Mouse (Mus musculus) MEL (cell line): ENCODE data around the gene Arsb. TPM values are rescaled to one million over a fixed set of nuclear protein-coding genes. Genes with fewer than 3 reads are reported as not detected.

Source experiments
- DNase-seq: peaks from one replicate; pipeline ENCODE4 v3.0.0; 2011; ENCODE audit warnings: low read depth, low spot score
- H3K27ac ChIP-seq: 2 replicates; pipeline ENCODE4 v1.5.1; 2012; ENCODE audit warnings: low read depth, mild to moderate bottlenecking, control low read depth, low read length, moderate library complexity; ENCODE audit not compliant: control insufficient read depth
- H3K27me3 ChIP-seq, 2 experiments: fragments of 150-350 bp in 1 of 2; sonication (generic) in 1 of 2; 2 replicates each; pipeline ENCODE4 v1.6.1; 2012; ENCODE audit warnings: low read length in 2 of 2, mild to moderate bottlenecking in 2 of 2, improper control_type of control experiment in 1 of 2, moderate library complexity in 1 of 2; ENCODE audit not compliant: insufficient read depth in 2 of 2, control insufficient read depth in 1 of 2
- H3K36me3 ChIP-seq, 2 experiments: 2 replicates each; pipeline ENCODE4 v1.6.1; 2012 to 2014; ENCODE audit warnings: low read length in 2 of 2, improper control_type of control experiment in 1 of 2, inconsistent platforms in 1 of 2, mild to moderate bottlenecking in 1 of 2; ENCODE audit not compliant: insufficient read depth in 2 of 2, control insufficient read depth in 1 of 2
- H3K4me1 ChIP-seq, 2 experiments: fragments of 150-350 bp in 1 of 2; sonication (generic) in 1 of 2; 2 replicates each; pipeline ENCODE4 v1.6.1; 2012; ENCODE audit warnings: low read length in 2 of 2, improper control_type of control experiment in 1 of 2, mild to moderate bottlenecking in 1 of 2; ENCODE audit not compliant: insufficient read depth in 2 of 2, control insufficient read depth in 1 of 2
- H3K4me3 ChIP-seq, 2 experiments: fragments of 150-350 bp in 1 of 2; sonication (generic) in 1 of 2; 2 replicates each; pipeline ENCODE4 v1.5.1; 2012; ENCODE audit warnings: low read depth in 2 of 2, low read length in 2 of 2, mild to moderate bottlenecking in 2 of 2, moderate library complexity in 2 of 2, control low read depth in 1 of 2, improper control_type of control experiment in 1 of 2; ENCODE audit not compliant: control insufficient read depth in 1 of 2, insufficient read depth in 1 of 2
- H3K79me2 ChIP-seq: 2 replicates; pipeline ENCODE4 v1.6.1; 2012; ENCODE audit warnings: mild to moderate bottlenecking, low read length, moderate library complexity; ENCODE audit not compliant: control insufficient read depth, poor library complexity, insufficient read depth
- H3K9ac ChIP-seq: 2 replicates; pipeline ENCODE4 v1.6.1; 2012; ENCODE audit warnings: low read depth, mild to moderate bottlenecking, control low read depth, low read length, moderate library complexity; ENCODE audit not compliant: control insufficient read depth, poor library complexity, severe bottlenecking
- H3K9me3 ChIP-seq: fragments of 150-350 bp; sonication (generic); replicated peaks from 2 replicates; pipeline ENCODE4 v1.6.1; 2012; ENCODE audit warnings: mild to moderate bottlenecking, low read length, improper control_type of control experiment, moderate library complexity; ENCODE audit not compliant: insufficient read depth
- BHLHE40 ChIP-seq: IDR thresholded peaks from 2 replicates; pipeline ENCODE4 v1.6.1; 2012; ENCODE audit warnings: low read depth, mild to moderate bottlenecking, inconsistent platforms, low read length, improper control_type of control experiment, borderline replicate concordance
- CHD2 ChIP-seq: IDR thresholded peaks from 2 replicates; pipeline ENCODE4 v1.6.1; 2011; ENCODE audit warnings: low read length, improper control_type of control experiment
- E2F4 ChIP-seq: IDR thresholded peaks from 2 replicates; pipeline ENCODE4 v1.6.1; 2011; ENCODE audit warnings: low read depth, low read length, improper control_type of control experiment, borderline replicate concordance
- ELF1 ChIP-seq: IDR thresholded peaks from 2 replicates; pipeline ENCODE4 v1.6.1; 2014; ENCODE audit warnings: low read depth, mild to moderate bottlenecking, inconsistent platforms, low read length, improper control_type of control experiment, moderate library complexity
- ETS1 ChIP-seq: IDR thresholded peaks from 2 replicates; pipeline ENCODE4 v1.6.1; 2012; ENCODE audit warnings: low read depth, mild to moderate bottlenecking, inconsistent platforms, low read length, improper control_type of control experiment, moderate library complexity
- HCFC1 ChIP-seq: IDR thresholded peaks from 2 replicates; pipeline ENCODE4 v1.6.1; 2012; ENCODE audit warnings: low read depth, mild to moderate bottlenecking, inconsistent platforms, low read length, improper control_type of control experiment, moderate library complexity
- KAT2A ChIP-seq: conservative IDR thresholded peaks from 2 replicates; pipeline ENCODE4 v1.6.1; 2012; ENCODE audit warnings: low read depth, low read length, improper control_type of control experiment, inconsistent platforms
- MAX ChIP-seq: IDR thresholded peaks from 2 replicates; pipeline ENCODE4 v1.6.1; 2011; ENCODE audit warnings: low read length, improper control_type of control experiment
- MEF2A ChIP-seq: IDR thresholded peaks from 2 replicates; pipeline ENCODE4 v1.6.1; 2014; ENCODE audit warnings: low read depth, mild to moderate bottlenecking, inconsistent platforms, low read length, improper control_type of control experiment; ENCODE audit not compliant: poor library complexity, insufficient replicate concordance, severe bottlenecking; ENCODE audit errors: extremely low read depth
- MXI1 ChIP-seq: IDR thresholded peaks from 2 replicates; pipeline ENCODE4 v1.6.1; 2011; ENCODE audit warnings: mild to moderate bottlenecking, low read depth, low read length, improper control_type of control experiment
- MYC ChIP-seq: IDR thresholded peaks from 2 replicates; pipeline ENCODE4 v1.6.1; 2011; ENCODE audit warnings: low read depth, mild to moderate bottlenecking, low read length, improper control_type of control experiment, moderate library complexity
- NELFE ChIP-seq: IDR thresholded peaks from 2 replicates; pipeline ENCODE4 v1.6.1; 2011; ENCODE audit warnings: low read depth, low read length, improper control_type of control experiment
- POLR2A ChIP-seq, 2 experiments: IDR thresholded peaks; 2 replicates each; pipeline ENCODE4 v1.6.1; 2011 to 2012; ENCODE audit warnings: low read length in 2 of 2, mild to moderate bottlenecking in 2 of 2, control low read depth in 1 of 2, improper control_type of control experiment in 1 of 2, low read depth in 1 of 2, moderate library complexity in 1 of 2; ENCODE audit not compliant: control insufficient read depth in 1 of 2, insufficient read depth in 1 of 2, poor library complexity in 1 of 2
- POLR2AphosphoS5 ChIP-seq: IDR thresholded peaks from 2 replicates; pipeline ENCODE4 v1.6.1; 2012; ENCODE audit warnings: low read depth, borderline replicate concordance, mild to moderate bottlenecking, inconsistent platforms, low read length, moderate library complexity, mixed read lengths
- TAL1 ChIP-seq: IDR thresholded peaks from 2 replicates; pipeline ENCODE4 v1.6.1; 2012; ENCODE audit warnings: mild to moderate bottlenecking, inconsistent platforms, low read length, moderate library complexity, mixed read lengths
- ZKSCAN1 ChIP-seq: IDR thresholded peaks from 2 replicates; pipeline ENCODE4 v1.6.1; 2012; ENCODE audit warnings: low read depth, mild to moderate bottlenecking, inconsistent platforms, low read length, improper control_type of control experiment, moderate library complexity
- ZMIZ1 ChIP-seq: IDR thresholded peaks from 2 replicates; pipeline ENCODE4 v1.6.1; 2012; ENCODE audit warnings: low read depth, mild to moderate bottlenecking, inconsistent platforms, low read length, improper control_type of control experiment, moderate library complexity
- polyA plus RNA-seq, 2 experiments: library from polyadenylated mRNA; stranded (reverse) in 1 of 2; unstranded in 1 of 2; fragments of >175 nt in 1 of 2; fragments of >200 nt in 1 of 2; gene quantifications; 2 replicates each; pipeline versions ENCODE4 v1.2.1 to v1.2.4; 2012; ENCODE audit warnings: low replicate concordance in 2 of 2, low read depth in 1 of 2; ENCODE audit not compliant: insufficient read length in 2 of 2, insufficient read depth in 1 of 2, missing spikeins in 1 of 2
- total RNA-seq: library from RNA; depleted of rRNA; stranded (reverse); fragments of 300-350 nt; gene quantifications from 2 replicates; pipeline ENCODE4 v1.2.3, GENCODE M21; 2012

The Arsb gene
- total and polyA plus RNA-seq, 3 experiments, result 0.04 to 0.07 TPM; not detected in 1

DNA sequence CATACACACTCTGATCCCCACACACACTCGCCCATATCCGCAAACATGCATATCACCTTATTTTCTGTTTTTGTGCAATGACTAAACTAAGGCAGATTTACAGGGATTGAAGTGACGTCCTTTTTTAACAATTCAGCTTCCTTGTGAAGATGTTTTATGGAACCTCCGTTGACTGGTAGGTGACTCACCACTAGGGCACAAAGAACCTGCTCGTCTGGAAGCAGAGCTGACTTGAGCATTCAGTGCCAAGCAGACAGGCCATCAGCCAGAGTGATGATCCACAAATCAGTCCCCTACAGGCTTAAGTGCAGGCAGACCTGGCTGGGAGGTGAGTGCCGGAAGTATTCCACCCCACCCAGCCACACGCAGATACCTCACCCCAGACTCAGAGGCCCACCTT, 120.7 kb downstream of the Arsb start:
- TF ChIP-seq MYC, result no peak
- TF ChIP-seq POLR2A (IDR thresholded peaks at IDR 0.05; ENCODE audit: control insufficient read depth in 1 of 2, insufficient read depth in 1 of 2, low read depth in 1 of 2, low read length in 2 of 2, poor library complexity in 1 of 2), result no peak
- no peak for TF ChIP-seq KAT2A
- TF ChIP-seq MAX, result no peak
- TF ChIP-seq TAL1, result no peak
- no peak for TF ChIP-seq MEF2A
- TF ChIP-seq POLR2AphosphoS5, result no peak
- no peak for TF ChIP-seq CHD2
- no peak for TF ChIP-seq NELFE
- TF ChIP-seq ETS1, result no peak
- TF ChIP-seq MXI1, result no peak
- no peak for TF ChIP-seq ZKSCAN1
- TF ChIP-seq, all 39 proteins: peak for 0
- H3K27ac ChIP-seq, result no peak overlapping the region
- H3K4me1 ChIP-seq, result no peaks in the 10 kb centered on the region
- H3K9me3 ChIP-seq, result no peaks in the 10 kb centered on the region
- no peaks in the 10 kb centered on the region for H3K79me2 ChIP-seq
- no peak overlapping the region for H3K9ac ChIP-seq
- no peaks in the 10 kb centered on the region for H3K27me3 ChIP-seq
- H3K36me3 ChIP-seq, result no peaks in the 10 kb centered on the region
- no peak for DNase-seq
- no peak overlapping the region for H3K4me3 ChIP-seq

DNA sequence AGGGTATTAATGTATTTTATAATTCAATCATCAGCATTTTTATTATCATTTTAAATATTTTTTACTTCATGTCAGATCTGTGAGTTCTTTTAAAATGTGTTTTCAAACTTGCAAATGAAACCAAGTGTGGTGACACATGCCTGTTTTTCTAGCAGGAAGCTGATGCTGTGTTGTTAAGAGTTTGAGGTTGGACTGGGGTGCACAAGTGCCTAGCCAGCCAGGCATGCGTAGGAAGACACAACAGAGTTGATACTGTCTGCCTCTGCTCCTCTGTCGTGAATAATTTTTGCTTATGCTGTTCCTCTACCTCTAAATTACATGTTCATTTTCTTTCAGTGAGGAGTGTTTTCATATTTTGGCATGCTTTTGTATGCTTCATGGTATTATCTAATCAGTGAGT, 122.7 kb downstream of the Arsb start:
- DNase-seq, result no peak
- Histone ChIP-seq H3K4me3 (no peak overlapping the region), H3K36me3 (no peaks in the 10 kb centered on the region), H3K79me2 (no peaks in the 10 kb centered on the region), H3K4me1 (no peaks in the 10 kb centered on the region), H3K27ac (no peak overlapping the region), H3K9me3 (no peaks in the 10 kb centered on the region), H3K9ac (no peak overlapping the region), H3K27me3 (no peaks in the 10 kb centered on the region)
- no peak for TF ChIP-seq E2F4
- no peak for TF ChIP-seq MAX
- TF ChIP-seq BHLHE40, result no peak
- TF ChIP-seq ELF1, result no peak
- TF ChIP-seq HCFC1, result no peak
- no peak for TF ChIP-seq ZMIZ1
